ENCODE assay signal across 10 mouse cellular contexts in the genomic region with DNA sequence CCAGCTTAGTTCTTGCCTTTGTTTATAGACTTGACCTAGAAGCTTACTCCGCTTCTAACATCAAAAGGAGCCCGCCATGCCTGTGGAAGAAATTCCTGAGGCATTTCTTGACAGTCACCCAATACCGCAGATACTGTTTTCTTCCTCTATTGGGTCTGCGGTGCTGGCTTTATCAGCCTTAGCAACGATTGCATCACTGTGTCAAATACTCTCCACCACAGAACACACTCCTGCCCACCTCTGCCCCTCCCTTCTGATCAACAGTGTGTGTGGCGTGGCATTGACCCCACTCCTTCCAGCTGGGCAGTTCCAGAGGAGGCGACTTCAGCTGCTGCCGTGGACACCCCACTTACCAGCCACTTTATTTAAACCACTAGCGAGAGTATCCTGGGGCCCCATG. TPM values are rescaled to one million over a fixed set of nuclear protein-coding genes. Genes with fewer than 3 reads are reported as not detected.
DNase-seq lines count a peak whose midpoint lies in the region; ATAC-seq and TF ChIP-seq lines count a peak whose summit lies in the region.
"Had no signal": no experiment of that assay in that cellular context is flagged by ENCODE, and none has a peak within 500 bp of the region (broad histone marks: within the 10 kb centered on the region; RNA-seq: fewer than 3 reads in every experiment).

No protein-coding gene starts in this region.

- no peaks in the 10 kb centered on the region for H3K36me3 ChIP-seq in limb, embryonic 11.5 days (ENCODE audit: control insufficient read depth, insufficient read depth, low read length)
- no peaks in the 10 kb centered on the region for H3K36me3 ChIP-seq in neural tube, embryonic 13.5 days
- no peaks in the 10 kb centered on the region for H3K36me3 ChIP-seq in heart, adult 2 months (ENCODE audit: control insufficient read depth, insufficient read depth, low read length)

- no peaks in the 10 kb centered on the region for H3K4me1 ChIP-seq in lung, adult 2 months (ENCODE audit: control insufficient read depth, insufficient read depth, low read length)
- H3K4me1 ChIP-seq in limb, embryonic 11.5 days (ENCODE audit: control insufficient read depth, insufficient read depth, low read length) = peaks cover 3% of the 10 kb centered on the region; the same call in 1 of the 2 replicates
- peaks cover 12% of the 10 kb centered on the region for H3K4me1 ChIP-seq in neural tube, embryonic 13.5 days (replicated peaks)
- no peaks in the 10 kb centered on the region for H3K4me1 ChIP-seq in heart, adult 2 months (ENCODE audit: control insufficient read depth, insufficient read depth, low read length)

- TF ChIP-seq EP300 in heart, adult 2 months (IDR thresholded peaks at IDR 0.05; ENCODE audit: insufficient read depth, low read depth, low read length) = no peak

- H3K9me3 ChIP-seq in limb, embryonic 11.5 days (ENCODE audit: control insufficient read depth, low read length) = no peaks in the 10 kb centered on the region
- peaks cover 5% of the 10 kb centered on the region for H3K9me3 ChIP-seq in neural tube, embryonic 13.5 days

- H3K4me2 ChIP-seq in limb, embryonic 11.5 days (ENCODE audit: low read depth, severe bottlenecking) = no peak overlapping the region
- H3K4me2 ChIP-seq in neural tube, embryonic 13.5 days = peak overlapping the region; percentile 11; the same call in 1 of the 2 replicates

- no peak for TF ChIP-seq POLR2A in lung, adult 2 months (IDR thresholded peaks at IDR 0.05; ENCODE audit: borderline replicate concordance, extremely low read depth, low read depth, low read length)
- TF ChIP-seq POLR2A in heart, adult 2 months (IDR thresholded peaks at IDR 0.05; ENCODE audit: insufficient read depth, low read depth, low read length) = no peak

- intact Hi-C loops in heart, adult 2 months (cut with DNase I) = no loop called here

- ATAC-seq in limb, embryonic 11.5 days (ENCODE audit: insufficient number of reproducible peaks, low FRiP score, low TSS enrichment, low read depth) = no peak
- ATAC-seq in neural tube, embryonic 13.5 days (ENCODE audit: low read depth) = peak; percentile 74; the same call in 1 of the 2 replicates

- WGBS in lung, adult 2 months = 49% methylated on average over 9 of the region's 9 CpGs
- 49% methylated on average over 9 of the region's 9 CpGs for WGBS in limb, embryonic 11.5 days
- WGBS in neural tube, embryonic 13.5 days = 48% methylated on average over 9 of the region's 9 CpGs
- WGBS in heart, adult 2 months = 69% methylated on average over 9 of the region's 9 CpGs

- H3K79me2 ChIP-seq in heart, adult 2 months (replicated peaks; ENCODE audit: control insufficient read depth, insufficient read depth, low read length) = no peaks in the 10 kb centered on the region

- peak overlapping the region; percentile 33; the same call in 1 of the 2 replicates for H3K27ac ChIP-seq in limb, embryonic 11.5 days (replicated peaks; ENCODE audit: low read depth, low read length)
- H3K27ac ChIP-seq in neural tube, embryonic 13.5 days (replicated peaks) = peak overlapping the region; percentile 46
- no peak overlapping the region for H3K27ac ChIP-seq in heart, adult 2 months
- H3K27ac ChIP-seq: macrophage had no signal

- no peaks in the 10 kb centered on the region for H3K27me3 ChIP-seq in limb, embryonic 11.5 days (ENCODE audit: control insufficient read depth, insufficient read depth, low read length)
- H3K27me3 ChIP-seq in neural tube, embryonic 13.5 days = no peaks in the 10 kb centered on the region
- no peaks in the 10 kb centered on the region for H3K27me3 ChIP-seq in heart, adult 2 months (ENCODE audit: control insufficient read depth, insufficient read depth, low read length)

- no peak overlapping the region for H3K9ac ChIP-seq in limb, embryonic 11.5 days (ENCODE audit: low read length)
- no peak overlapping the region for H3K9ac ChIP-seq in neural tube, embryonic 13.5 days
- H3K9ac ChIP-seq in heart, adult 2 months (ENCODE audit: low read depth, low read length) = no peak overlapping the region

- TF ChIP-seq CTCF in lung, adult 2 months (IDR thresholded peaks at IDR 0.05; ENCODE audit: insufficient read depth, low read length) = no peak
- TF ChIP-seq CTCF in heart, adult 2 months (IDR thresholded peaks at IDR 0.05) = no peak

- H3K4me3 ChIP-seq in lung, adult 2 months (replicated peaks; ENCODE audit: extremely low read depth, low read depth, low read length) = no peak overlapping the region
- no peak overlapping the region for H3K4me3 ChIP-seq in limb, embryonic 11.5 days (ENCODE audit: low read depth, low read length)
- H3K4me3 ChIP-seq in neural tube, embryonic 13.5 days = no peak overlapping the region
- no peak overlapping the region for H3K4me3 ChIP-seq in heart, adult 2 months

- DNase-seq in lung, adult 18-20 months = peak; percentile 62 to 80
- DNase-seq in lung, adult 2 months = no peak
- peak; percentile 18 for DNase-seq in NIH3T3 (ENCODE audit: low read depth)
- peak; percentile 35 for DNase-seq in limb, embryonic 11.5 days (ENCODE audit: low spot score)
- DNase-seq in heart, adult 2 months = no peak
- DNase-seq in testis, postnatal 10 days (ENCODE audit: low spot score) = no peak
- DNase-seq: adrenal gland, adult 2 months; kidney, adult 8-10 months had no signal

RNA-seq across cellular contexts. Expression of a gene that starts 16.0 kb away (rescaled TPM):
- polyA plus RNA-seq in lung, adult 2 months (2012; rRNA removed) = 24.8 and 25.8 TPM in 2 replicates
- polyA plus RNA-seq in limb, embryonic 11.5 days (2014; fragmentation: Nextera tagmentation; extraction: Ambion mirVana) = 0.94 and 1.5 TPM in 2 replicates
- polyA plus RNA-seq in neural tube, embryonic 13.5 days (2015; fragmentation: Nextera tagmentation; extraction: Ambion mirVana) = 0.59 and 1.2 TPM in 2 replicates
- 10 to 100 TPM; 48.8 to 53.5 TPM for total RNA-seq in heart, adult 2 months (2021)
- 28.4 and 50.7 TPM in 2 replicates for polyA plus RNA-seq in heart, adult 2 months (2012; rRNA removed)

Comparison
In these comparisons a context has a peak if more than half of its experiments do, and no peak if none do; other contexts are left out.
1. DNase-seq: peak in lung, adult 18-20 months (2 of 2), NIH3T3 (single experiment) and limb, embryonic 11.5 days (single experiment); none in lung, adult 2 months (single experiment), heart, adult 2 months (0 of 2) and testis, postnatal 10 days (single experiment).
2. RNA of a gene that starts 16.0 kb away (polyA plus RNA-seq): 28.4 to 50.7 TPM in heart, adult 2 months and 24.8 to 25.8 TPM in lung, adult 2 months; 0.94 to 1.5 TPM in limb, embryonic 11.5 days and 0.59 to 1.2 TPM in neural tube, embryonic 13.5 days; every median in the first group is over 10 times any median in the second.